Mouse (Mus musculus): Measurements from ENCODE around the gene Wdtc1. TPM values are rescaled to one million over a fixed set of nuclear protein-coding genes. Genes with fewer than 3 reads are reported as not detected.

Gene Wdtc1
- total and polyA plus RNA-seq, 3 experiments: 2.8 to 10.8 (median 9.6) TPM

DNA sequence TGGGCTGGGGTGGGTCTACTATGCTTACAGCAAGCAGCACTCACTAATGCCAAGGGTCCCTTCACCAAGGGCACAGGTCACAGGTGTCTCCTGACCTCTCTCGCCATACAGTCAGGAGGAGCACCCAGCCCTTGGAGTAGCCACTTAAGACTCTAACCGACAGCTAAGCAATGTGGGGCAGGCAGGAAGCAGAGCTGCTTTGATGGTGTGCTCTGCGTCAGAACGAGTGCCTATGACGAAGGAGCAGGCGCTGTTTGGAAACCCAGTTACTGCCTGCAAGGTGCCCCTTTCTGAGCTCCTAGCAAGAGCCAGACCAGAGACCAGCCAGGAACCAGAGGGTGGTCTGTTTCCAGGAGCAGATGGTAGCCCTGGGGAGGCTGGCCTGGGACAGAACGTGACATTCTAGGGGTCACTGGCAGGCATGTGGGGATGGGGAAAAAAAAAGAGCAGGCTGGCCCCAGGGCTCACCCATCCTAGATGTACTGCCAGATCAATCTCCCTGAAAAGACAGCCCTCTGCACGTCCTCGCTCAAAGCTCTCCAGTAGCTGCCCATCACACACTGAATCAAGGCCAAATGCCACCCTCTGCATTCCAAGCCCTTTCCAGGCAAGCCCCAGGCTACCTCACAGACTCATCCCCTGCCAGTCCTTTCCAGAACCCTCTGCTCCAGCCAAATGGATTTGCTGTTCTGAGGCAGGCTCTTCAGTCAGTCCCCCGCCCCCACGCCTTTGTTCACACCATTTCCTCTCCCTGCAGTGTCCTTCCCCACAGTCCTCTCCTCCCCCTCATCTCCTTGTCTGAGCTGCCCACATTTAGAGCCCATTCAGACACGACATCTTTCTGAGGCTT is 54.5 kb downstream of the Wdtc1 start:
- peaks cover 42 to 84% of the 10 kb centered on the region in 2 experiments for H3K36me3 ChIP-seq (replicated peaks in 1 of 2; ENCODE audit: control insufficient read depth in 1 of 2, insufficient read depth in 1 of 2, low read length in 1 of 2)

DNA sequence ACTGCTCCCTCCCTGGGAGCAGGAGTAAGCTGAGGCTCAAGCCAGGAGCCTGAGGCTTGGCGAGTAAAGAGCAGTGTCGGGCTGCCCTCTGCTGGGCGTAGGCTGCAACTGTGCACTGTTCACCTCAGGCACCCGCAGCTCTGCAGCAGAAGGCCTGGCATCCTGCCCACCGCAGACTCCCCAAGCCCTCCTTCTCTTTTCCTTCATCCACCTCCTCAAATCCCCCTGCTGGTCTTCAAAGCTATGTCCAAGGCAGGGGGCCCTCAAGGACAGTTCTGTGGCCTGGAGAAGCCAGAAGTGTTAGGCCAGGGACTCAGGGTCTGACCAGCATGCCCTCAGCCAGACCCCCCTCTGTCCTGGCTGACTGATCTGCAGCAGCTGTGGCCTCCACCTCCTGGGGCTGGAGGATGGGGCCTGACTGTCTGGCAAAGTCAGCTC is 55.5 kb downstream of the Wdtc1 start:
- Histone ChIP-seq H3K79me2 (replicated peaks; ENCODE audit: control insufficient read depth, extremely low read depth, insufficient read depth, poor library complexity, severe bottlenecking) (no peaks in the 10 kb centered on the region), H3K36me3 (replicated peaks in 1 of 2; ENCODE audit: control insufficient read depth in 1 of 2, insufficient read depth in 1 of 2, low read length in 1 of 2) (peaks cover 40 to 81% of the 10 kb centered on the region in 2 experiments)
- DNase-seq (ENCODE audit: extremely low read depth): peak; percentile 62

More for the DNA sequence above, 54.5 kb downstream of the Wdtc1 start:
- Histone ChIP-seq H3K4me3 (replicated peaks in 1 of 3; ENCODE audit: low read depth in 2 of 3, low read length in 2 of 3, poor library complexity in 1 of 3) (no peak overlapping the region), H3K27me3 (replicated peaks) (no peaks in the 10 kb centered on the region), H3K4me2 (ENCODE audit: insufficient read depth, low read depth, poor library complexity, severe bottlenecking) (no peak overlapping the region), H3K9me3 (replicated peaks; ENCODE audit: low read length) (no peaks in the 10 kb centered on the region), H3K79me2 (replicated peaks; ENCODE audit: control insufficient read depth, extremely low read depth, insufficient read depth, poor library complexity, severe bottlenecking) (no peaks in the 10 kb centered on the region), H3K9ac (ENCODE audit: insufficient read depth, low read depth) (no peak overlapping the region), H3K4me1 (ENCODE audit: control insufficient read depth in 1 of 2, insufficient read depth in 2 of 2) (peaks cover 9 to 60% of the 10 kb centered on the region in 2 experiments), H3K27ac (ENCODE audit: insufficient read depth, low read depth) (no peak overlapping the region)
- in situ Hi-C loops (cut with MboI; ENCODE audit: low pct_ligation_motif_present, low pct_unique_long_range_greater_than_20kb, low sequenced_read_pairs): no loop called here
- dilution Hi-C loops (cut with MboI; ENCODE audit: extremely low pct_ligation_motif_present, extremely low pct_unique_long_range_greater_than_20kb, low sequenced_read_pairs): no loop called here
- no peak for TF ChIP-seq ZKSCAN1 (IDR thresholded peaks at IDR 0.05; ENCODE audit: borderline replicate concordance, low read depth, low read length)
- no peak for TF ChIP-seq JUND (conservative IDR thresholded peaks at IDR 0.05; ENCODE audit: low read depth, low read length)
- TF ChIP-seq GABPA (IDR thresholded peaks at IDR 0.05; ENCODE audit: insufficient replicate concordance, low read depth, low read length): no peak
- no peak for TF ChIP-seq MAZ (IDR thresholded peaks at IDR 0.05; ENCODE audit: low read depth, low read length)
- TF ChIP-seq NELFE (IDR thresholded peaks at IDR 0.05; ENCODE audit: low read depth, low read length): no peak
- no peak for TF ChIP-seq PAX5 (IDR thresholded peaks at IDR 0.05; ENCODE audit: low read length)
- no peak for DNase-seq (ENCODE audit: extremely low read depth)

DNA sequence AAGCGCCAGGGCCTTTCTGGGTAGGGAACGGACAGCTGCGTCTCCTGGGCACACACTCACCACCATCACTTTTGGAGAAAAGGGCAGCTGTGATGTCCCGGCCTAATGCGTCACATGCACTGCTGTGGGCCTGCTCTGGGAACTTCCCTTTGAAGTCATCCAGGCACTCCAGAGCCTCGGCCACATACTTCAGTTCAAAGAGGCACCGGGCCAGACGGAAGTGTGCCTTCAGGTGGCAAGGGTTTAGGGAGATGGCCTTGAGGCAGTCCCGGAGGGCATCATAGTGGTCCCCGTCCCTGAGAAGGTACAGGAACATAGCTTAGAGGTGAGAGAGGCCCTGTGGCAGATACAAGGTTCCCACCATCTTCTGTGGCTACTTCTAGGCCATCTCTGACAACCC is 55.9 kb downstream of the Wdtc1 start:
- no peaks in the 10 kb centered on the region for H3K79me2 ChIP-seq (replicated peaks; ENCODE audit: control insufficient read depth, extremely low read depth, insufficient read depth, poor library complexity, severe bottlenecking)
- H3K9me3 ChIP-seq (replicated peaks; ENCODE audit: low read length): no peaks in the 10 kb centered on the region
- in situ Hi-C loops (cut with MboI; ENCODE audit: low pct_ligation_motif_present, low pct_unique_long_range_greater_than_20kb, low sequenced_read_pairs): no loop called here
- TF ChIP-seq BHLHE40 (IDR thresholded peaks at IDR 0.05; ENCODE audit: low read depth, low read length) (peak; percentile 39; the same call in 1 of the 2 replicates), NRF1 (IDR thresholded peaks at IDR 0.05; ENCODE audit: low read depth, low read length) (no peak)
- H3K27me3 ChIP-seq (replicated peaks): no peaks in the 10 kb centered on the region
- no peak overlapping the region for H3K4me2 ChIP-seq (ENCODE audit: insufficient read depth, low read depth, poor library complexity, severe bottlenecking)
- H3K9ac ChIP-seq (ENCODE audit: insufficient read depth, low read depth): no peak overlapping the region
- dilution Hi-C loops (cut with MboI; ENCODE audit: extremely low pct_ligation_motif_present, extremely low pct_unique_long_range_greater_than_20kb, low sequenced_read_pairs): no loop called here
- H3K36me3 ChIP-seq (replicated peaks in 1 of 2; ENCODE audit: control insufficient read depth in 1 of 2, insufficient read depth in 1 of 2, low read length in 1 of 2): peaks cover 39 to 82% of the 10 kb centered on the region in 2 experiments
- peak; percentile 24 for DNase-seq (ENCODE audit: extremely low read depth)
- no peak overlapping the region for H3K27ac ChIP-seq (ENCODE audit: insufficient read depth, low read depth)
- H3K4me3 ChIP-seq (replicated peaks in 1 of 3; ENCODE audit: low read depth in 2 of 3, low read length in 2 of 3, poor library complexity in 1 of 3): no peak overlapping the region
- H3K4me1 ChIP-seq (ENCODE audit: control insufficient read depth in 1 of 2, insufficient read depth in 2 of 2): peaks cover 14 to 74% of the 10 kb centered on the region in 2 experiments

More for the DNA sequence above, 55.5 kb downstream of the Wdtc1 start:
- no peaks in the 10 kb centered on the region for H3K27me3 ChIP-seq (replicated peaks)
- H3K9me3 ChIP-seq (replicated peaks; ENCODE audit: low read length): no peaks in the 10 kb centered on the region
- H3K4me2 ChIP-seq (ENCODE audit: insufficient read depth, low read depth, poor library complexity, severe bottlenecking): no peak overlapping the region
- dilution Hi-C loops (cut with MboI; ENCODE audit: extremely low pct_ligation_motif_present, extremely low pct_unique_long_range_greater_than_20kb, low sequenced_read_pairs): no loop called here
- no peak overlapping the region for H3K4me3 ChIP-seq (replicated peaks in 1 of 3; ENCODE audit: low read depth in 2 of 3, low read length in 2 of 3, poor library complexity in 1 of 3)
- H3K27ac ChIP-seq (ENCODE audit: insufficient read depth, low read depth): no peak overlapping the region
- peaks cover 14 to 70% of the 10 kb centered on the region in 2 experiments for H3K4me1 ChIP-seq (ENCODE audit: control insufficient read depth in 1 of 2, insufficient read depth in 2 of 2)
- TF ChIP-seq RAD21 (IDR thresholded peaks at IDR 0.05; ENCODE audit: low read depth, low read length): peak; percentile 91
- peak; percentile 84 for TF ChIP-seq ZC3H11A (IDR thresholded peaks at IDR 0.05; ENCODE audit: low read depth, low read length)
- TF ChIP-seq ZMIZ1 (IDR thresholded peaks at IDR 0.05; ENCODE audit: low read depth, low read length): no peak
- TF ChIP-seq SMC3 (IDR thresholded peaks at IDR 0.05; ENCODE audit: low read depth, low read length): peak; percentile 95
- no peak for TF ChIP-seq EP300 (IDR thresholded peaks at IDR 0.05; ENCODE audit: low read length)
- TF ChIP-seq NELFE (IDR thresholded peaks at IDR 0.05; ENCODE audit: low read depth, low read length): peak; percentile 18; the same call in 1 of the 2 replicates
- peak; percentile 72 to 91 for TF ChIP-seq CTCF (conservative IDR thresholded peaks at IDR 0.05 in 1 of 2, IDR thresholded peaks at IDR 0.05 in 1 of 2; ENCODE audit: low read depth in 2 of 2, low read length in 2 of 2)
- in situ Hi-C loops (cut with MboI; ENCODE audit: low pct_ligation_motif_present, low pct_unique_long_range_greater_than_20kb, low sequenced_read_pairs): no loop called here
- H3K9ac ChIP-seq (ENCODE audit: insufficient read depth, low read depth): no peak overlapping the region
